Mouse (Mus musculus) embryonic facial prominence, embryonic 11.5 days (tissue): ENCODE results near the gene Nf1. TPM values are rescaled to one million over a fixed set of nuclear protein-coding genes. Genes with fewer than 3 reads are reported as not detected.

ENCODE experiments used
- ATAC-seq: fragments of 200-750 bp; cut with Nextera tagmentation; replicated peaks from 2 replicates; pipeline ENCODE4 v1.8.0; 2017; ENCODE audit warnings: low read depth; ENCODE audit not compliant: insufficient number of reproducible peaks, low FRiP score, low TSS enrichment
- DNase-seq: peaks from one replicate; pipeline ENCODE4 v3.0.0-alpha.2; 2015; ENCODE audit warnings: low spot score
- H3K27ac ChIP-seq: fragments of 300-500 bp; sonication (generic); replicated peaks from 2 replicates; pipeline ENCODE4 v1.5.1; 2014; ENCODE audit warnings: mild to moderate bottlenecking, low read depth, low read length, control low read depth
- H3K27me3 ChIP-seq: fragments of 300-500 bp; sonication (generic); 2 replicates; pipeline ENCODE4 v1.6.1; 2014; ENCODE audit warnings: mild to moderate bottlenecking, low read length, moderate library complexity, mixed read lengths; ENCODE audit not compliant: control insufficient read depth, insufficient read depth
- H3K36me3 ChIP-seq: fragments of 300-500 bp; sonication (generic); replicated peaks from 2 replicates; pipeline ENCODE4 v1.6.1; 2014; ENCODE audit warnings: low read depth, mild to moderate bottlenecking, low read length, moderate library complexity, mixed read lengths; ENCODE audit not compliant: control insufficient read depth, insufficient read depth
- H3K4me1 ChIP-seq: fragments of 300-500 bp; sonication (generic); 2 replicates; pipeline ENCODE4 v1.6.1; 2014; ENCODE audit warnings: low read length, mixed read lengths; ENCODE audit not compliant: control insufficient read depth, insufficient read depth
- H3K4me2 ChIP-seq: fragments of 300-500 bp; sonication (generic); 2 replicates; pipeline ENCODE4 v1.6.1; 2014; ENCODE audit warnings: low read depth, mild to moderate bottlenecking, control low read depth, low read length, moderate library complexity
- H3K4me3 ChIP-seq: fragments of 300-500 bp; sonication (generic); 2 replicates; pipeline ENCODE4 v1.5.1; 2014; ENCODE audit warnings: low read depth, low read length, control low read depth
- H3K9ac ChIP-seq: fragments of 300-500 bp; sonication (generic); replicated peaks from 2 replicates; pipeline ENCODE4 v1.6.1; 2014; ENCODE audit warnings: mild to moderate bottlenecking, control low read depth, low read length
- H3K9me3 ChIP-seq: fragments of 300-500 bp; sonication (generic); replicated peaks from 2 replicates; pipeline ENCODE4 v1.6.1; 2016; ENCODE audit warnings: mild to moderate bottlenecking, low read length, inconsistent platforms, mixed read lengths; ENCODE audit not compliant: control insufficient read depth
- WGBS: fragments of 180-500 bp; shearing (Covaris S2); extraction: QIAGEN DNeasy Blood & Tissue Kit; methylation state at CpG from one replicate; pipeline ENCODE4 v1.1.7; 2014; 5-methylcytosine and 5-hydroxymethylcytosine counted together
- polyA plus RNA-seq: library from polyadenylated mRNA; unstranded; fragments of >200 nt; fragmentation: Nextera tagmentation; extraction: Ambion mirVana; gene quantifications from 2 replicates; pipeline ENCODE4 v1.2.1, GENCODE M21; 2014

Nf1 gene
- polyA plus RNA-seq, 1 experiment from 2014 or later, result 8.1 TPM

DNA sequence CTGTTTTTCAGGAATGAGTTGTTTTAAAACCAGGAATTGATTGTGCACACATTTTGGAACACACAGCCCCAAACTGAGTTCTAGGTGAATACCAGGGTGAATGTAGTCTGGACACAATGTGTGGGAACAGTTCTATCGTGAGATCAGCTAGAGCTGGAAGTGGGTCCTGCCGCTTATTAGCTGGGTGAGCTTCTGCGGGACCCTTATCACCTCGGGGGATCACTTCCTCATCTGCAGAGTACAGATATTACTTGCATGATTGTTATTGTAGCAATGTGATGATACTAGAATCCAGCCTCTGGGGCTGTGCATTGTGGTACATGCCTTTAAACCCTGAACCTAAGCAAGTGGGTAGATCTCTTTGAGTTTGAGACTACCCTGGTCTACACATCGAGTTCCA, 29.0 kb upstream of the Nf1 start:
- 90% methylated on average over 5 of the region's 5 CpGs for WGBS
- ATAC-seq, result no peak

DNA sequence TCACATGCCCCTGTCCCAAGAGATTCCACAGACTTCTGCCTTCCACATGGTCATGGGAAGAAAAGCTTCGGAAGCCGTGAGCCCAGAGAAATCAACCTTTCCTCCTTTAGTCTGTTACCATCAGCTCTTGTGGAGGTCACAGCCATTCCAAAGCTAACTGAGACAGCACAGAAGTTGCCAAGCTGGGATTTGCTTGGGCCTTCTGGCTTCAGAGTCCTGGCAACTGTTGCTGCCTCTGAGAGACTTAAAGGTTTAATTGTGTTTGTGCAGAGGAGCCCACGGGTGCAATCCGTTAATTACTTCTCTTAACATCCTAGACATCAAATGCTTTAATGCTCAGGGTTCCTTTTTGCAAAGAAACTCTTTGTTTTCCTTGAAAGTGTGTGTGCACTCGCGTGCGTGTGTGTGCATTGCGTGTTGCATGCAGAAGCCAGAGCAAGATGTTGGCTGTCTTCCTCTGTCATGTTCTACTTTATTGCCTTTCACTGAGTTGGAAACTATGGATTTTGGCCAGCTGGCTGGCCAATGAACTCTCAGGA, 22.6 kb upstream of the Nf1 start:
- WGBS, result 84% methylated on average over 8 of the region's 8 CpGs
- H3K27ac ChIP-seq, result no peak overlapping the region
- DNase-seq (no peak), ATAC-seq (no peak)
- no peaks in the 10 kb centered on the region for H3K36me3 ChIP-seq
- no peak overlapping the region for H3K9ac ChIP-seq
- no peaks in the 10 kb centered on the region for H3K9me3 ChIP-seq
- H3K4me1 ChIP-seq, result no peaks in the 10 kb centered on the region
- no peak overlapping the region for H3K4me2 ChIP-seq
- H3K4me3 ChIP-seq, result no peak overlapping the region
- no peaks in the 10 kb centered on the region for H3K27me3 ChIP-seq

More for the DNA sequence above, 29.0 kb upstream of the Nf1 start:
- Histone ChIP-seq H3K9ac (no peak overlapping the region), H3K9me3 (no peaks in the 10 kb centered on the region), H3K27ac (no peak overlapping the region), H3K27me3 (no peaks in the 10 kb centered on the region), H3K4me2 (no peak overlapping the region), H3K4me1 (0 out of 2 replicates have a peak, but pooled peaks cover 4% of the 10 kb centered on the region), H3K4me3 (no peak overlapping the region), H3K36me3 (no peaks in the 10 kb centered on the region)
- no peak for DNase-seq

DNA sequence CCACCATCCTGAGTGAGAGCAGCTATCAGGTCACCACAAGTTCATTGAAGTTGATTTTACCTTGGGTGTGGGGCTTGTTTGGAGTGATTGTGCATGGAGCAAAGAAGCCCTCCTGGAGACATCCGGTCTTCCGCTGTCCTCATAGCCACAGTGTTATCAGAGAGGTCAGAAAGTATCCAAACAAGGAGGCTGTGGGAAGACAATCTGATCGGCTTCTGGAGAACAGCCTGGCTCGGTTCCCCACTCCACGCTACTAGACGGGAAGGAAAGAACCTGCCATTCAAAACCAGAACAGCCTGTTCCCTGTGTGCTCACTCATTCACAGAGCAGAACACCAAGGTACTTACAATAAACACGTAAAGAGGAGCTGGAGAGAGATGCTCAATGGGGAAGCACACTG, 19.7 kb upstream of the Nf1 start:
- H3K27me3 ChIP-seq, result no peaks in the 10 kb centered on the region
- H3K4me3 ChIP-seq, result no peak overlapping the region
- no peaks in the 10 kb centered on the region for H3K36me3 ChIP-seq
- no peak for DNase-seq
- no peaks in the 10 kb centered on the region for H3K4me1 ChIP-seq
- H3K27ac ChIP-seq, result no peak overlapping the region
- 92% methylated on average over 7 of the region's 7 CpGs for WGBS
- H3K9ac ChIP-seq, result no peak overlapping the region
- no peak overlapping the region for H3K4me2 ChIP-seq
- ATAC-seq, result no peak
- H3K9me3 ChIP-seq, result no peaks in the 10 kb centered on the region

DNA sequence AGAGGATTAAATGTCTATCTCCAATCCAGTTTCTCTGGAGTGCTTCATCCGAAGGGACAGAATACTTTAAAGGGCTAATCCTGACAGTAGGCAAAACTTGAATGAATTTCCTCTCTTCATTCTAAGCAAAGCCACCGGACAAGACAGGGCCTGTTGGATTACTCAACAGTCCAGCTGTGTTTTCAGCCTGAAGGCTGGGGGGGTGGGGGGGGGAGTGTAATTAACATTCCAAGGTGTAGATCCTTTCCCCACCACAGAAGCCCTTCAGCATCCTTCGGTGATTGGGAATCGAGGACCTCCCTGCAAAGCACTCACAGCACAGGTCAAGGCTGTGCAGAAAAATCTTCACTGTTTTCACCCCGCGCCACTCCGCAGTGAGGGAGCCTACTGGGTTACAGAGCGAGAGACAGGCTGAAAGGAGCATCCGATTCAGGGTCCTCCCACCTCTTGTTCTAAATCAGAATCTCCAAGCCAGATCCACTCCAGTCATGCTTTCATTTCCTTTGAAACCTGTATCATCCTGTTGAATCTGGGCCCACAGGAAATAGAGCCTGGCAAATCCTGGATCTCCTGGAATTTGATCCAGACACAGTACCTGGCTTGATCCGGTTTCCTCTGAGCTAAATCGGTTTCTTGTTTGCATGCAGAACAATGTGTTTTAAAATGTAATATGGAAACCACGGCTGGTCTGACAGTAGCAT, 15.4 kb upstream of the Nf1 start:
- Histone ChIP-seq H3K27me3 (no peaks in the 10 kb centered on the region), H3K9me3 (no peaks in the 10 kb centered on the region), H3K27ac (no peak overlapping the region), H3K36me3 (no peaks in the 10 kb centered on the region), H3K4me2 (no peak overlapping the region), H3K4me3 (no peak overlapping the region), H3K4me1 (no peaks in the 10 kb centered on the region), H3K9ac (no peak overlapping the region)
- DNase-seq (peak; percentile 34), ATAC-seq (no peak)
- 43% methylated on average over 12 of the region's 12 CpGs for WGBS

DNA sequence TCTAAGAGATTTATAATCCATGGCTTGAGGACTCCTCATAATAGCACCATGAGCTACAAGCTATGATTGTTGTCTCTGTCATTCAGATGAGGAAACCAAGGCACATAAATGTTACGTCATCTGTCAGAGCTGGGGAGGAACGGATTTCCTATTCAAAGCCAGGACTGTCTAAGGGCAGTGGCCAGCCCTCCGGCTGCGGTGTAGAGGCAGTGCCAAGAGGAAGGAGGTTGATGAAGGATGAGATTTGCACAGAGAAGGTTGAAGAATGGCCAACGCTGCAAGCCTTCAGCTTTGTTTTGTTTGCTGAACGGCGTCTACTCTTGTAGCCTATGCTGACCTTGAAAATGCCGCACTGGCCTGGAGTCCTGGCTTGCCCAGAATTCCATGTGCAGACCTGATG, 13.8 kb upstream of the Nf1 start:
- Histone ChIP-seq H3K4me3 (no peak overlapping the region), H3K4me2 (no peak overlapping the region), H3K4me1 (no peaks in the 10 kb centered on the region), H3K36me3 (no peaks in the 10 kb centered on the region), H3K27ac (no peak overlapping the region), H3K27me3 (no peaks in the 10 kb centered on the region), H3K9ac (no peak overlapping the region), H3K9me3 (no peaks in the 10 kb centered on the region)
- DNase-seq, result no peak
- ATAC-seq, result no peak
- 89% methylated on average over 8 of the region's 8 CpGs for WGBS

DNA sequence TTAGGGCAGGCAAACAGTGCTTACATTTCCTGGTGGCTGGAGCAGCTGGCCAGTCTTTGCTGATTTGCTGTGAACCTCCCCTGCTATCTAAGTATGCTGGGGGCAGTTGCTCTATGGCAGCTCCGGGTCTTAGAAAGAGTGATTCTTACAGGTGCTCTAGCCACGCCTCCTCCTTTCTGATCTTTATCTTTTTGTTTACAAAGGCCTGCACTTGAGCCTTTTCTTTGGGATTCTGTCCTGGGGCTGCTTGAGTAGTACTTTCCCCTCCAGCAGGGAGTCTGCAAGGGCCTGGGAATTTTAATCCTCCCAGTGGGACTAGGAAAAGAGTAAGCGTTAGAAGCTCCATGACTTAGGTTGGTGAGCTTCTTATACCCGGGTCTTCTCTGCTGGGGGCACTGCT, 12.4 kb upstream of the Nf1 start:
- WGBS, result 24% methylated on average over 4 of the region's 4 CpGs
- DNase-seq (no peak), ATAC-seq (no peak)
- Histone ChIP-seq H3K27ac (no peak overlapping the region), H3K4me1 (no peaks in the 10 kb centered on the region), H3K4me2 (no peak overlapping the region), H3K4me3 (no peak overlapping the region), H3K27me3 (no peaks in the 10 kb centered on the region), H3K9me3 (no peaks in the 10 kb centered on the region), H3K9ac (no peak overlapping the region), H3K36me3 (no peaks in the 10 kb centered on the region)

DNA sequence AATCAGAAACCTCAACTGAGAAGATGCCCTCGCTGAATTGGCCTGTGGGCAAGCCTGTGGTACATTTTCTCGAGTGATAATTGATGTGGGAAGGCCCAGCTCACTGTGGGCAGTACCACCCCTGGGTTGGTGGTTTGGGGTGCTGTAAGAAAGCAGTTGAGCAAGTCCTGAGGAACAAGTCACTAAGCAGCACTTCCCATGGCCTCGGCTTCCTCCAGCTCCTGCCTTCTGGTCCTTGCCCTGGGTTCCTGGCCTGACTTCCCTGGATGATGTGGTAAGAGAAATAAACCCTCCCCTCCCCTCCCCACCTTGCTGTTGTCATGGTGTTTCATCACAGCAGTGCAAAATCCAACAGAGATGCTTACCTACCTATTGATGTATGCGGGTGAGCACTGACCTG, 11.4 kb upstream of the Nf1 start:
- Histone ChIP-seq H3K4me1 (no peaks in the 10 kb centered on the region), H3K36me3 (no peaks in the 10 kb centered on the region), H3K4me2 (no peak overlapping the region), H3K9me3 (no peaks in the 10 kb centered on the region), H3K27ac (no peak overlapping the region), H3K4me3 (no peak overlapping the region), H3K27me3 (no peaks in the 10 kb centered on the region), H3K9ac (no peak overlapping the region)
- WGBS, result 93% methylated on average over 4 of the region's 4 CpGs
- DNase-seq (no peak), ATAC-seq (no peak)

DNA sequence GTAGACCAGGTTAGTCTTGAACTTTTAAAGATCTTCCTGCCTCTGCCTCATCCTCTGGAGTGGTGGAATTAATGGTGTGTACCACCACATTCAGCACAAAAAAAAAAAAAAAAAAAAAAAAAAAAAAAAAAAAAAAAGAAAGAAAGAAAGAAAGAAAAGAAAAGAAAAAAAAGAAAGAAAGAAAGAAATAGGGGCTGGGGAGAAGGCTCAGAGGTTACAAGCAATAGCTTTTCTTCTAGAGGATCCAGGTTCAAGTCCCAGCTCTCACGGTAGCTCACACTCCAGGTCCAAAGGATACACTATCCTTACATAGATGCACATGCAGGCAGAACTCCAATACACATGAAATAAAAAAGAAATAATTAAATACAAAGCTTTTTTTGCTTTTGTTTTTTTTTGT, 9.9 kb upstream of the Nf1 start:
- H3K27me3 ChIP-seq, result no peaks in the 10 kb centered on the region
- no peak overlapping the region for H3K4me2 ChIP-seq
- DNase-seq (no peak), ATAC-seq (no peak)
- no peak overlapping the region for H3K27ac ChIP-seq
- H3K4me3 ChIP-seq, result no peak overlapping the region
- no peaks in the 10 kb centered on the region for H3K36me3 ChIP-seq
- H3K9me3 ChIP-seq, result no peaks in the 10 kb centered on the region
- H3K9ac ChIP-seq, result no peak overlapping the region
- H3K4me1 ChIP-seq, result no peaks in the 10 kb centered on the region
- 91% methylated on average over 1 of the region's 1 CpGs for WGBS
